Mouse (Mus musculus) bone marrow, adult 2 months (tissue): Measurements from ENCODE around the gene Igsf21.

Experiments
- CTCF ChIP-seq: fragments of 200-500 bp; IDR thresholded peaks from 2 replicates; pipeline ENCODE4 v1.5.1; 2011; ENCODE audit warnings: low read length, control low read depth; ENCODE audit not compliant: control insufficient read depth, insufficient read depth
- POLR2A ChIP-seq: fragments of 200-500 bp; IDR thresholded peaks from 2 replicates; pipeline ENCODE4 v1.6.1; 2011; ENCODE audit warnings: low read depth, mild to moderate bottlenecking, control low read depth, low read length, borderline replicate concordance; ENCODE audit not compliant: control insufficient read depth

- TF ChIP-seq CTCF (no peak), POLR2A (no peak)
These were observed 73.5 kb downstream of the Igsf21 start for GRCm38 (mm10) chr4:140173084-140173483.
